Mouse (Mus musculus) left cerebral cortex, adult 2 months (tissue): ENCODE results near the gene Esrrg. TPM values are rescaled to one million over a fixed set of nuclear protein-coding genes. Genes with fewer than 3 reads are reported as not detected.

Source experiments
- DNase-seq, 2 experiments: peaks; one replicate each; pipeline ENCODE4 v3.0.0; 2021 to 2022; ENCODE audit warnings: low spot score in 2 of 2, mixed read lengths in 1 of 2; ENCODE audit errors: extremely low spot score in 1 of 2
- H3K27ac ChIP-seq: fragments of 200-600 bp; 2 replicates; pipeline ENCODE4 v1.8.1; 2022
- H3K4me3 ChIP-seq: fragments of 200-600 bp; 2 replicates; pipeline ENCODE4 v1.8.1; 2022
- CTCF ChIP-seq: fragments of 200-600 bp; IDR thresholded peaks from 2 replicates; pipeline ENCODE4 v1.8.1; 2022; ENCODE audit warnings: antibody characterized with exemption, mild to moderate bottlenecking, moderate library complexity
- intact Hi-C: fragments of 180-260 bp; cut with DNase I; formaldehyde crosslinking; loops from one replicate; pipeline ENCODE4 v1.15.1; 2025
- total RNA-seq, 2 experiments: library from RNA; stranded (reverse); gene quantifications; 2 replicates each; pipeline ENCODE4 v1.2.3; 2021

Gene Esrrg
- total RNA-seq, 2 experiments from 2014 or later, result 25.1 to 27.0 TPM

- no peak for DNase-seq
- intact Hi-C loops, result no loop called here
- H3K27ac ChIP-seq, result no peak overlapping the region
- H3K4me3 ChIP-seq, result no peak overlapping the region
- no peak for TF ChIP-seq CTCF
These were observed 68.0 kb downstream of the Esrrg start for GRCm38 (mm10) chr1:187676626-187677025.

GRCm38 (mm10) chr1:187679246-187679645, 70.7 kb downstream of the Esrrg start:
- no peak for TF ChIP-seq CTCF
- no peak for DNase-seq
- H3K4me3 ChIP-seq, result no peak overlapping the region
- intact Hi-C loops, result no loop called here
- no peak overlapping the region for H3K27ac ChIP-seq

GRCm38 (mm10) chr1:187684519-187684918, 75.9 kb downstream of the Esrrg start:
- DNase-seq, result no peak
- intact Hi-C loops, result no loop called here
- no peak for TF ChIP-seq CTCF
- Histone ChIP-seq H3K4me3 (no peak overlapping the region), H3K27ac (no peak overlapping the region)

- H3K27ac ChIP-seq, result no peak overlapping the region
These were observed 83.4 kb downstream of the Esrrg start for GRCm38 (mm10) chr1:187691846-187692525.

GRCm38 (mm10) chr1:187694865-187695264, 86.3 kb downstream of the Esrrg start:
- no peak overlapping the region for H3K4me3 ChIP-seq
- no peak for TF ChIP-seq CTCF
- intact Hi-C loops, result no loop called here
- no peak overlapping the region for H3K27ac ChIP-seq
- no peak for DNase-seq

More at GRCm38 (mm10) chr1:187691846-187692525, 83.4 kb downstream of the Esrrg start:
- no peak overlapping the region for H3K4me3 ChIP-seq
- TF ChIP-seq CTCF, result no peak
- DNase-seq, result no peak
- intact Hi-C loops, result no loop called here

- no peak overlapping the region for H3K4me3 ChIP-seq
- TF ChIP-seq CTCF, result no peak
- H3K27ac ChIP-seq, result no peak overlapping the region
- intact Hi-C loops, result no loop called here
- DNase-seq, result no peak
These were observed 89.6 kb downstream of the Esrrg start for GRCm38 (mm10) chr1:187698201-187698600.

- Histone ChIP-seq H3K27ac (no peak overlapping the region), H3K4me3 (no peak overlapping the region)
- no peak for TF ChIP-seq CTCF
- no peak for DNase-seq
- intact Hi-C loops, result no loop called here
These were observed 92.4 kb downstream of the Esrrg start for GRCm38 (mm10) chr1:187700963-187701362.

- intact Hi-C loops, result no loop called here
- Histone ChIP-seq H3K4me3 (no peak overlapping the region), H3K27ac (no peak overlapping the region)
- DNase-seq, result no peak
- no peak for TF ChIP-seq CTCF
These were observed 96.3 kb downstream of the Esrrg start for GRCm38 (mm10) chr1:187704921-187705320.

- no peak for DNase-seq
- H3K27ac ChIP-seq, result no peak overlapping the region
- no peak overlapping the region for H3K4me3 ChIP-seq
- intact Hi-C loops, result no loop called here
- TF ChIP-seq CTCF, result no peak
These were observed 96.8 kb downstream of the Esrrg start for GRCm38 (mm10) chr1:187705348-187705747.

- intact Hi-C loops, result no loop called here
- no peak for DNase-seq
- no peak overlapping the region for H3K4me3 ChIP-seq
- TF ChIP-seq CTCF, result no peak
- H3K27ac ChIP-seq, result no peak overlapping the region
These were observed 97.5 kb downstream of the Esrrg start for GRCm38 (mm10) chr1:187706046-187706445.

GRCm38 (mm10) chr1:187707176-187707575, 98.6 kb downstream of the Esrrg start:
- H3K4me3 ChIP-seq, result no peak overlapping the region
- DNase-seq, result no peak
- no peak overlapping the region for H3K27ac ChIP-seq
- no peak for TF ChIP-seq CTCF
- intact Hi-C loops, result no loop called here

- TF ChIP-seq CTCF, result no peak
- Histone ChIP-seq H3K27ac (no peak overlapping the region), H3K4me3 (no peak overlapping the region)
- intact Hi-C loops, result no loop called here
- DNase-seq, result no peak
These were observed 101.9 kb downstream of the Esrrg start for GRCm38 (mm10) chr1:187710434-187710948.

- Histone ChIP-seq H3K4me3 (no peak overlapping the region), H3K27ac (no peak overlapping the region)
- intact Hi-C loops, result no loop called here
- DNase-seq, result peak in 1 of 2 experiments; percentile 33
- TF ChIP-seq CTCF, result no peak
These were observed 112.4 kb downstream of the Esrrg start for GRCm38 (mm10) chr1:187721035-187721434.
